Mouse (Mus musculus) MEL (cell line): ENCODE measurements at regions not wholly inside any gene's neighbourhood (a gene's known extent, or its start where the extent isn't known, plus 50 kb on each side); places are given as distances from the start of the nearest gene placed in this dataset.

Source experiments
- DNase-seq: peaks from one replicate; pipeline ENCODE4 v3.0.0; 2011; ENCODE audit warnings: low read depth, low spot score
- H3K27ac ChIP-seq: 2 replicates; pipeline ENCODE4 v1.5.1; 2012; ENCODE audit warnings: low read depth, mild to moderate bottlenecking, control low read depth, low read length, moderate library complexity; ENCODE audit not compliant: control insufficient read depth
- H3K27me3 ChIP-seq, 2 experiments: fragments of 150-350 bp in 1 of 2; sonication (generic) in 1 of 2; 2 replicates each; pipeline ENCODE4 v1.6.1; 2012; ENCODE audit warnings: low read length in 2 of 2, mild to moderate bottlenecking in 2 of 2, improper control_type of control experiment in 1 of 2, moderate library complexity in 1 of 2; ENCODE audit not compliant: insufficient read depth in 2 of 2, control insufficient read depth in 1 of 2
- H3K36me3 ChIP-seq, 2 experiments: 2 replicates each; pipeline ENCODE4 v1.6.1; 2012 to 2014; ENCODE audit warnings: low read length in 2 of 2, improper control_type of control experiment in 1 of 2, inconsistent platforms in 1 of 2, mild to moderate bottlenecking in 1 of 2; ENCODE audit not compliant: insufficient read depth in 2 of 2, control insufficient read depth in 1 of 2
- H3K4me1 ChIP-seq, 2 experiments: fragments of 150-350 bp in 1 of 2; sonication (generic) in 1 of 2; 2 replicates each; pipeline ENCODE4 v1.6.1; 2012; ENCODE audit warnings: low read length in 2 of 2, improper control_type of control experiment in 1 of 2, mild to moderate bottlenecking in 1 of 2; ENCODE audit not compliant: insufficient read depth in 2 of 2, control insufficient read depth in 1 of 2
- H3K4me3 ChIP-seq, 2 experiments: fragments of 150-350 bp in 1 of 2; sonication (generic) in 1 of 2; 2 replicates each; pipeline ENCODE4 v1.5.1; 2012; ENCODE audit warnings: low read depth in 2 of 2, low read length in 2 of 2, mild to moderate bottlenecking in 2 of 2, moderate library complexity in 2 of 2, control low read depth in 1 of 2, improper control_type of control experiment in 1 of 2; ENCODE audit not compliant: control insufficient read depth in 1 of 2, insufficient read depth in 1 of 2
- H3K79me2 ChIP-seq: 2 replicates; pipeline ENCODE4 v1.6.1; 2012; ENCODE audit warnings: mild to moderate bottlenecking, low read length, moderate library complexity; ENCODE audit not compliant: control insufficient read depth, poor library complexity, insufficient read depth
- H3K9ac ChIP-seq: 2 replicates; pipeline ENCODE4 v1.6.1; 2012; ENCODE audit warnings: low read depth, mild to moderate bottlenecking, control low read depth, low read length, moderate library complexity; ENCODE audit not compliant: control insufficient read depth, poor library complexity, severe bottlenecking
- H3K9me3 ChIP-seq: fragments of 150-350 bp; sonication (generic); replicated peaks from 2 replicates; pipeline ENCODE4 v1.6.1; 2012; ENCODE audit warnings: mild to moderate bottlenecking, low read length, improper control_type of control experiment, moderate library complexity; ENCODE audit not compliant: insufficient read depth
- CHD2 ChIP-seq: IDR thresholded peaks from 2 replicates; pipeline ENCODE4 v1.6.1; 2011; ENCODE audit warnings: low read length, improper control_type of control experiment
- CTCF ChIP-seq, 3 experiments: IDR thresholded peaks in 2 of 3; conservative IDR thresholded peaks in 1 of 3; 2 replicates each; pipeline ENCODE4 v1.5.1; 2011 to 2012; ENCODE audit warnings: low read length in 3 of 3, low read depth in 2 of 3, mild to moderate bottlenecking in 2 of 3, improper control_type of control experiment in 1 of 3, inconsistent platforms in 1 of 3, mixed read lengths in 1 of 3, moderate library complexity in 1 of 3; ENCODE audit not compliant: control insufficient read depth in 1 of 3, insufficient read depth in 1 of 3, poor library complexity in 1 of 3, severe bottlenecking in 1 of 3
- E2F4 ChIP-seq: IDR thresholded peaks from 2 replicates; pipeline ENCODE4 v1.6.1; 2011; ENCODE audit warnings: low read depth, low read length, improper control_type of control experiment, borderline replicate concordance
- ELF1 ChIP-seq: IDR thresholded peaks from 2 replicates; pipeline ENCODE4 v1.6.1; 2014; ENCODE audit warnings: low read depth, mild to moderate bottlenecking, inconsistent platforms, low read length, improper control_type of control experiment, moderate library complexity
- GABPA ChIP-seq: IDR thresholded peaks from 2 replicates; pipeline ENCODE4 v1.6.1; 2012; ENCODE audit warnings: low read depth, mild to moderate bottlenecking, inconsistent platforms, low read length, improper control_type of control experiment, moderate library complexity
- MAFK ChIP-seq: IDR thresholded peaks from 2 replicates; pipeline ENCODE4 v1.6.1; 2011; ENCODE audit warnings: low read depth, mild to moderate bottlenecking, low read length, improper control_type of control experiment, borderline replicate concordance
- MAZ ChIP-seq: IDR thresholded peaks from 2 replicates; pipeline ENCODE4 v1.6.1; 2012; ENCODE audit warnings: low read depth, mild to moderate bottlenecking, inconsistent platforms, low read length, improper control_type of control experiment
- MXI1 ChIP-seq: IDR thresholded peaks from 2 replicates; pipeline ENCODE4 v1.6.1; 2011; ENCODE audit warnings: mild to moderate bottlenecking, low read depth, low read length, improper control_type of control experiment
- MYB ChIP-seq: IDR thresholded peaks from 2 replicates; pipeline ENCODE4 v1.6.1; 2011; ENCODE audit warnings: mild to moderate bottlenecking, low read depth, low read length, improper control_type of control experiment
- MYC ChIP-seq: IDR thresholded peaks from 2 replicates; pipeline ENCODE4 v1.6.1; 2011; ENCODE audit warnings: low read depth, mild to moderate bottlenecking, low read length, improper control_type of control experiment, moderate library complexity
- NRF1 ChIP-seq: IDR thresholded peaks from 2 replicates; pipeline ENCODE4 v1.6.1; 2014; ENCODE audit warnings: low read depth, mild to moderate bottlenecking, inconsistent platforms, low read length, improper control_type of control experiment, moderate library complexity; ENCODE audit not compliant: poor library complexity, insufficient read depth, severe bottlenecking
- POLR2A ChIP-seq, 2 experiments: IDR thresholded peaks; 2 replicates each; pipeline ENCODE4 v1.6.1; 2011 to 2012; ENCODE audit warnings: low read length in 2 of 2, mild to moderate bottlenecking in 2 of 2, control low read depth in 1 of 2, improper control_type of control experiment in 1 of 2, low read depth in 1 of 2, moderate library complexity in 1 of 2; ENCODE audit not compliant: control insufficient read depth in 1 of 2, insufficient read depth in 1 of 2, poor library complexity in 1 of 2
- POLR2AphosphoS2 ChIP-seq: IDR thresholded peaks from 2 replicates; pipeline ENCODE4 v1.6.1; 2011; ENCODE audit warnings: low read length, improper control_type of control experiment
- POLR2AphosphoS5 ChIP-seq: IDR thresholded peaks from 2 replicates; pipeline ENCODE4 v1.6.1; 2012; ENCODE audit warnings: low read depth, borderline replicate concordance, mild to moderate bottlenecking, inconsistent platforms, low read length, moderate library complexity, mixed read lengths
- RAD21 ChIP-seq: IDR thresholded peaks from 2 replicates; pipeline ENCODE4 v1.6.1; 2011; ENCODE audit warnings: mild to moderate bottlenecking, low read depth, low read length, improper control_type of control experiment
- RCOR1 ChIP-seq: IDR thresholded peaks from 2 replicates; pipeline ENCODE4 v1.6.1; 2012; ENCODE audit warnings: low read depth, mild to moderate bottlenecking, inconsistent platforms, low read length, improper control_type of control experiment
- SIN3A ChIP-seq: IDR thresholded peaks from 2 replicates; pipeline ENCODE4 v1.6.1; 2012; ENCODE audit warnings: low read length, improper control_type of control experiment, inconsistent platforms
- SMC3 ChIP-seq: IDR thresholded peaks from 2 replicates; pipeline ENCODE4 v1.6.1; 2011; ENCODE audit warnings: low read depth, low read length, improper control_type of control experiment
- TAL1 ChIP-seq: IDR thresholded peaks from 2 replicates; pipeline ENCODE4 v1.6.1; 2012; ENCODE audit warnings: mild to moderate bottlenecking, inconsistent platforms, low read length, moderate library complexity, mixed read lengths
- TBP ChIP-seq: IDR thresholded peaks from 2 replicates; pipeline ENCODE4 v1.8.0; 2011; ENCODE audit warnings: low read depth, low read length, improper control_type of control experiment
- UBTF ChIP-seq: IDR thresholded peaks from 2 replicates; pipeline ENCODE4 v1.6.1; 2012; ENCODE audit warnings: low read depth, mild to moderate bottlenecking, inconsistent platforms, low read length, improper control_type of control experiment, moderate library complexity, borderline replicate concordance; ENCODE audit not compliant: insufficient read depth
- USF1 ChIP-seq: IDR thresholded peaks from 2 replicates; pipeline ENCODE4 v1.6.1; 2014; ENCODE audit warnings: low read depth, mild to moderate bottlenecking, inconsistent platforms, low read length, improper control_type of control experiment, moderate library complexity
- USF2 ChIP-seq, 2 experiments: IDR thresholded peaks; 2 replicates each; pipeline ENCODE4 v1.6.1; 2011 to 2012; ENCODE audit warnings: improper control_type of control experiment in 2 of 2, low read length in 2 of 2, borderline replicate concordance in 1 of 2, inconsistent platforms in 1 of 2, low read depth in 1 of 2, mild to moderate bottlenecking in 1 of 2; ENCODE audit not compliant: insufficient read depth in 1 of 2
- ZC3H11A ChIP-seq: IDR thresholded peaks from 2 replicates; pipeline ENCODE4 v1.6.1; 2012; ENCODE audit warnings: low read depth, mild to moderate bottlenecking, inconsistent platforms, low read length, improper control_type of control experiment
- ZMIZ1 ChIP-seq: IDR thresholded peaks from 2 replicates; pipeline ENCODE4 v1.6.1; 2012; ENCODE audit warnings: low read depth, mild to moderate bottlenecking, inconsistent platforms, low read length, improper control_type of control experiment, moderate library complexity

GRCm38 (mm10) chr5:37902741-37903140, 78.4 kb upstream of the Msx1 start:
- H3K27ac ChIP-seq: no peak overlapping the region
- no peaks in the 10 kb centered on the region for H3K4me1 ChIP-seq
- H3K79me2 ChIP-seq: no peaks in the 10 kb centered on the region
- H3K9me3 ChIP-seq: no peaks in the 10 kb centered on the region
- DNase-seq: no peak
- TF ChIP-seq SMC3 (no peak), POLR2A (IDR thresholded peaks at IDR 0.05; ENCODE audit: control insufficient read depth in 1 of 2, insufficient read depth in 1 of 2, low read depth in 1 of 2, low read length in 2 of 2, poor library complexity in 1 of 2) (no peak), ZMIZ1 (no peak), MAZ (no peak), SIN3A (no peak), CTCF (IDR thresholded peaks at IDR 0.05 in 2 of 3, conservative IDR thresholded peaks at IDR 0.05 in 1 of 3; ENCODE audit: control insufficient read depth in 1 of 3, insufficient read depth in 1 of 3, low read depth in 2 of 3, low read length in 3 of 3, poor library complexity in 1 of 3, severe bottlenecking in 1 of 3) (no peak), POLR2AphosphoS5 (no peak), E2F4 (no peak), TBP (no peak), UBTF (no peak), CHD2 (no peak), NRF1 (no peak), USF2 (IDR thresholded peaks at IDR 0.05; ENCODE audit: borderline replicate concordance in 1 of 2, insufficient read depth in 1 of 2, low read depth in 1 of 2, low read length in 2 of 2) (no peak), RAD21 (no peak), MXI1 (no peak), USF1 (no peak), ELF1 (no peak)
- no peak overlapping the region for H3K4me3 ChIP-seq
- no peaks in the 10 kb centered on the region for H3K36me3 ChIP-seq
- H3K27me3 ChIP-seq: no peaks in the 10 kb centered on the region
- H3K9ac ChIP-seq: no peak overlapping the region

GRCm38 (mm10) chr5:37901861-37902291, 77.5 kb upstream of the Msx1 start:
- no peak for TF ChIP-seq MYC
- no peak for TF ChIP-seq GABPA
- TF ChIP-seq MAFK: no peak
- TF ChIP-seq CHD2: no peak
- no peak for TF ChIP-seq RCOR1
- TF ChIP-seq TAL1: no peak
- TF ChIP-seq MYB: no peak
- TF ChIP-seq UBTF: no peak
- no peak for TF ChIP-seq ZC3H11A
- no peak for TF ChIP-seq POLR2AphosphoS2
- no peak for TF ChIP-seq SMC3
- TF ChIP-seq, all 39 proteins: peak for 0
- no peak for DNase-seq
- Histone ChIP-seq H3K36me3 (no peaks in the 10 kb centered on the region), H3K27ac (no peak overlapping the region), H3K9me3 (no peaks in the 10 kb centered on the region), H3K27me3 (no peaks in the 10 kb centered on the region), H3K9ac (no peak overlapping the region), H3K4me3 (no peak overlapping the region), H3K79me2 (no peaks in the 10 kb centered on the region), H3K4me1 (no peaks in the 10 kb centered on the region)
